ENCODE assay signal across 31 mouse cellular contexts in genomic region chr9:115454771-115455170, GRCm38 (mm10).
DNase-seq lines count a peak whose midpoint lies in the region; ATAC-seq lines count a peak whose summit lies in the region.
"Had no signal": no experiment of that assay in that cellular context is flagged by ENCODE, and none has a peak within 500 bp of the region (broad histone marks: within the 10 kb centered on the region; RNA-seq: fewer than 3 reads in every experiment).

No protein-coding gene starts in this region.

- 56% methylated on average over 7 of the region's 7 CpGs for WGBS in hindbrain, embryonic 10.5 days
- 72% methylated on average over 7 of the region's 7 CpGs for WGBS in hindbrain, embryonic 14.5 days
- WGBS in liver, embryonic 13.5 days (ENCODE audit: insufficient replicate concordance) = 79% methylated on average over 7 of the region's 7 CpGs
- 70% methylated on average over 7 of the region's 7 CpGs for WGBS in midbrain, embryonic 15.5 days
- WGBS in neural tube, embryonic 15.5 days = 79% methylated on average over 7 of the region's 7 CpGs

- H3K27me3 ChIP-seq in hindbrain, embryonic 10.5 days (ENCODE audit: insufficient read depth, poor library complexity, severe bottlenecking) = no peaks in the 10 kb centered on the region
- H3K27me3 ChIP-seq in hindbrain, embryonic 14.5 days (ENCODE audit: control insufficient read depth, insufficient read depth, low read length) = no peaks in the 10 kb centered on the region
- H3K27me3 ChIP-seq in liver, embryonic 13.5 days = no peaks in the 10 kb centered on the region
- no peaks in the 10 kb centered on the region for H3K27me3 ChIP-seq in midbrain, embryonic 15.5 days (replicated peaks)
- H3K27me3 ChIP-seq in neural tube, embryonic 15.5 days (replicated peaks) = no peaks in the 10 kb centered on the region
- H3K27me3 ChIP-seq: embryonic facial prominence, embryonic 12.5 days; forebrain, embryonic 15.5 days; heart, embryonic 15.5 days; hindbrain, embryonic 12.5 days; lung, embryonic 15.5 days; neural tube, embryonic 12.5 days had no signal

- H3K27ac ChIP-seq in hindbrain, embryonic 10.5 days = no peak overlapping the region
- no peak overlapping the region for H3K27ac ChIP-seq in hindbrain, embryonic 14.5 days
- H3K27ac ChIP-seq in liver, embryonic 13.5 days = peak overlapping the region; percentile 73; the same call in 1 of the 2 replicates
- H3K27ac ChIP-seq in midbrain, embryonic 15.5 days = no peak overlapping the region
- H3K27ac ChIP-seq in neural tube, embryonic 15.5 days (replicated peaks) = no peak overlapping the region
- H3K27ac ChIP-seq: embryonic facial prominence, embryonic 12.5 days; forebrain, embryonic 10.5 days; forebrain, embryonic 15.5 days; heart, embryonic 10.5 days; heart, embryonic 15.5 days; hindbrain, embryonic 12.5 days; lung, embryonic 15.5 days; neural tube, embryonic 12.5 days had no signal

- ATAC-seq in hindbrain, embryonic 14.5 days (ENCODE audit: low FRiP score) = no peak
- ATAC-seq in liver, embryonic 13.5 days (ENCODE audit: low read depth) = peak; percentile 73
- no peak for ATAC-seq in megakaryocyte progenitor cell, adult 5-6 weeks (replicated peaks; ENCODE audit: poor library complexity)
- ATAC-seq in midbrain, embryonic 15.5 days (replicated peaks) = no peak
- ATAC-seq in neural tube, embryonic 15.5 days (ENCODE audit: low FRiP score) = no peak
- ATAC-seq: forebrain, embryonic 15.5 days; intestine, postnatal 0 days had no signal

- DNase-seq in hindbrain, embryonic 10.5 days (ENCODE audit: low spot score) = peak; percentile 33
- DNase-seq in hindbrain, embryonic 14.5 days (ENCODE audit: low spot score) = no peak
- DNase-seq in R1 (ENCODE audit: low read depth, low spot score) = peak; percentile 21
- DNase-seq in liver, embryonic 13.5 days = no peak
- DNase-seq in skeletal muscle tissue, adult 2 months (ENCODE audit: low read depth, low spot score) = peak; percentile 27
- DNase-seq: cerebellum, adult 11 months; cerebellum, adult 9-10 months; cerebellum, postnatal 36 days; gastrocnemius, postnatal 25 days; kidney, adult 9 months; kidney, postnatal 14 days; layer of hippocampus, adult 9-11 months; left cerebral cortex, postnatal 4 days; right cerebral cortex, postnatal 25 days; spleen, adult 18-20 months; thymus, adult 18-20 months; thymus, postnatal 25 days had no signal

- H3K4me2 ChIP-seq in hindbrain, embryonic 14.5 days (replicated peaks) = no peak overlapping the region
- no peak overlapping the region for H3K4me2 ChIP-seq in liver, embryonic 13.5 days
- no peak overlapping the region for H3K4me2 ChIP-seq in midbrain, embryonic 15.5 days
- no peak overlapping the region for H3K4me2 ChIP-seq in neural tube, embryonic 15.5 days
- H3K4me2 ChIP-seq: embryonic facial prominence, embryonic 12.5 days; forebrain, embryonic 15.5 days; heart, embryonic 15.5 days; hindbrain, embryonic 12.5 days; lung, embryonic 15.5 days; midbrain, embryonic 11.5 days; neural tube, embryonic 12.5 days had no signal

- no peaks in the 10 kb centered on the region for H3K36me3 ChIP-seq in hindbrain, embryonic 10.5 days
- no peaks in the 10 kb centered on the region for H3K36me3 ChIP-seq in hindbrain, embryonic 14.5 days (replicated peaks; ENCODE audit: control insufficient read depth, insufficient read depth)
- H3K36me3 ChIP-seq in liver, embryonic 13.5 days = no peaks in the 10 kb centered on the region
- H3K36me3 ChIP-seq in midbrain, embryonic 15.5 days (replicated peaks) = no peaks in the 10 kb centered on the region
- no peaks in the 10 kb centered on the region for H3K36me3 ChIP-seq in neural tube, embryonic 15.5 days
- H3K36me3 ChIP-seq: embryonic facial prominence, embryonic 12.5 days; forebrain, embryonic 10.5 days; forebrain, embryonic 15.5 days; heart, embryonic 10.5 days; heart, embryonic 15.5 days; hindbrain, embryonic 12.5 days; lung, embryonic 15.5 days; neural tube, embryonic 12.5 days had no signal

- peaks cover 37% of the 10 kb centered on the region for H3K4me1 ChIP-seq in hindbrain, embryonic 10.5 days (replicated peaks)
- H3K4me1 ChIP-seq in hindbrain, embryonic 14.5 days (replicated peaks; ENCODE audit: control insufficient read depth, insufficient read depth, low read length) = no peaks in the 10 kb centered on the region
- no peaks in the 10 kb centered on the region for H3K4me1 ChIP-seq in liver, embryonic 13.5 days (replicated peaks)
- no peaks in the 10 kb centered on the region; the same call in 1 of the 2 replicates for H3K4me1 ChIP-seq in midbrain, embryonic 15.5 days
- H3K4me1 ChIP-seq in neural tube, embryonic 15.5 days = peaks cover 6% of the 10 kb centered on the region; the same call in 1 of the 2 replicates
- H3K4me1 ChIP-seq: forebrain, embryonic 15.5 days; heart, embryonic 15.5 days; lung, embryonic 15.5 days had no signal

- peaks cover 4% of the 10 kb centered on the region; the same call in 1 of the 2 replicates for H3K9me3 ChIP-seq in hindbrain, embryonic 10.5 days
- H3K9me3 ChIP-seq in hindbrain, embryonic 14.5 days (ENCODE audit: control insufficient read depth, low read length) = no peaks in the 10 kb centered on the region
- no peaks in the 10 kb centered on the region for H3K9me3 ChIP-seq in liver, embryonic 13.5 days (replicated peaks)
- H3K9me3 ChIP-seq in midbrain, embryonic 15.5 days = no peaks in the 10 kb centered on the region
- H3K9me3 ChIP-seq in neural tube, embryonic 15.5 days (replicated peaks) = no peaks in the 10 kb centered on the region
- H3K9me3 ChIP-seq: embryonic facial prominence, embryonic 12.5 days; forebrain, embryonic 15.5 days; heart, embryonic 10.5 days; heart, embryonic 15.5 days; hindbrain, embryonic 12.5 days; lung, embryonic 15.5 days; neural tube, embryonic 12.5 days had no signal

- H3K4me3 ChIP-seq in hindbrain, embryonic 10.5 days = no peak overlapping the region
- H3K4me3 ChIP-seq in hindbrain, embryonic 14.5 days (replicated peaks; ENCODE audit: low read length) = no peak overlapping the region
- H3K4me3 ChIP-seq in liver, embryonic 13.5 days (replicated peaks) = no peak overlapping the region
- no peak overlapping the region for H3K4me3 ChIP-seq in midbrain, embryonic 15.5 days
- no peak overlapping the region for H3K4me3 ChIP-seq in neural tube, embryonic 15.5 days (replicated peaks)
- H3K4me3 ChIP-seq: embryonic facial prominence, embryonic 12.5 days; forebrain, embryonic 10.5 days; forebrain, embryonic 15.5 days; heart, embryonic 10.5 days; heart, embryonic 15.5 days; hindbrain, embryonic 12.5 days; lung, embryonic 15.5 days; myocyte; neural tube, embryonic 12.5 days had no signal

- no peak overlapping the region for H3K9ac ChIP-seq in hindbrain, embryonic 14.5 days
- no peak overlapping the region for H3K9ac ChIP-seq in liver, embryonic 13.5 days
- H3K9ac ChIP-seq in midbrain, embryonic 15.5 days = no peak overlapping the region
- H3K9ac ChIP-seq in neural tube, embryonic 15.5 days (replicated peaks) = no peak overlapping the region
- H3K9ac ChIP-seq: embryonic facial prominence, embryonic 12.5 days; forebrain, embryonic 15.5 days; heart, embryonic 15.5 days; hindbrain, embryonic 12.5 days; lung, embryonic 15.5 days; neural tube, embryonic 12.5 days had no signal

Comparison
In these comparisons a context has a peak if more than half of its experiments do, and no peak if none do; other contexts are left out.
1. DNase-seq: peak in hindbrain, embryonic 10.5 days (single experiment), R1 (single experiment) and skeletal muscle tissue, adult 2 months (single experiment); none in hindbrain, embryonic 14.5 days (single experiment) and liver, embryonic 13.5 days (single experiment).